ENCODE assay signal across 19 mouse cellular contexts in the genomic region with DNA sequence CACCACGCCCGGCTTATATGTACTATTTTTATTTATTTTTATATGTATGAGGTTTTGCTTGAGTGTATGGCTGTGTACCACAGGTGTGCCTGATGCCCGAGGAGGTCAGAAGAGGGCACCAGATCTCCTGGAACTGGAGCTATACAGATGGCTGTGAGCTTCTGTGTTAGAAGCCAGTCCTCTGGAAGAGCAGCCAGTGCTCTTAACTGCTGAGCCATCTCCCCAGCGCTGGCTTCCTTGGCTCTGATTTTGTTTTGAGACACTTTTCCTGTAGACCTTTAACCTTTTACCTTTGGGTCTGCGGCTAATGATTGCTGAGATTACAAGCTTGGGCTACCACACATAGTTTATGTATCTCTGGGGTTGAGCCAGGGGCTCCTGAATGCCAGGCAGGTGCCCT. TPM values are rescaled to one million over a fixed set of nuclear protein-coding genes. Genes with fewer than 3 reads are reported as not detected.
DNase-seq lines count a peak whose midpoint lies in the region; ATAC-seq and TF ChIP-seq lines count a peak whose summit lies in the region.
"Had no signal": no experiment of that assay in that cellular context is flagged by ENCODE, and none has a peak within 500 bp of the region (broad histone marks: within the 10 kb centered on the region; RNA-seq: fewer than 3 reads in every experiment).

No protein-coding gene starts in this region.

- H3K36me3 ChIP-seq in kidney, adult 2 months (ENCODE audit: control insufficient read depth, insufficient read depth, low read length) = no peaks in the 10 kb centered on the region
- H3K36me3 ChIP-seq in kidney, embryonic 15.5 days = peaks cover 8% of the 10 kb centered on the region
- H3K36me3 ChIP-seq in ES-Bruce4 (ENCODE audit: control insufficient read depth, insufficient read depth, low read length, poor library complexity, severe bottlenecking) = no peaks in the 10 kb centered on the region
- H3K36me3 ChIP-seq in midbrain, embryonic 10.5 days = peaks cover 7% of the 10 kb centered on the region; the same call in 1 of the 2 replicates
- H3K36me3 ChIP-seq: midbrain, embryonic 15.5 days had no signal

- TF ChIP-seq POLR2A in kidney, adult 2 months (IDR thresholded peaks at IDR 0.05; ENCODE audit: low read depth, low read length) = no peak
- TF ChIP-seq POLR2A in ES-Bruce4 (IDR thresholded peaks at IDR 0.05; ENCODE audit: insufficient read depth, low read length) = no peak

- peak; percentile 12; the same call in 1 of the 2 replicates for TF ChIP-seq CTCF in gastrocnemius, adult 2 months (IDR thresholded peaks at IDR 0.05)
- TF ChIP-seq CTCF in kidney, adult 2 months (conservative IDR thresholded peaks at IDR 0.05; ENCODE audit: insufficient read depth, insufficient read length, low read depth, low read length) = peak; percentile 49
- TF ChIP-seq CTCF in ES-Bruce4 (IDR thresholded peaks at IDR 0.05; ENCODE audit: low read depth, low read length) = peak; percentile 37

- TF ChIP-seq EP300 in ES-Bruce4 (IDR thresholded peaks at IDR 0.05; ENCODE audit: insufficient read depth, low read depth, low read length) = no peak

- H3K4me2 ChIP-seq in kidney, embryonic 15.5 days = no peak overlapping the region
- H3K4me2 ChIP-seq: embryonic facial prominence, embryonic 13.5 days; limb, embryonic 15.5 days; midbrain, embryonic 15.5 days had no signal

- WGBS in kidney, adult 2 months = 65% methylated on average over 5 of the region's 5 CpGs
- WGBS in kidney, embryonic 15.5 days = 78% methylated on average over 5 of the region's 5 CpGs
- WGBS in midbrain, embryonic 10.5 days = 93% methylated on average over 5 of the region's 5 CpGs

- no peak overlapping the region for H3K9ac ChIP-seq in kidney, embryonic 15.5 days
- H3K9ac ChIP-seq in ES-Bruce4 (ENCODE audit: low read depth, poor library complexity, severe bottlenecking) = no peak overlapping the region
- H3K9ac ChIP-seq: embryonic facial prominence, embryonic 13.5 days; forebrain, postnatal 0 days; limb, embryonic 15.5 days; midbrain, embryonic 15.5 days had no signal

- H3K27ac ChIP-seq in gastrocnemius, adult 2 months = no peak overlapping the region; the same call in 1 of the 2 replicates
- no peak overlapping the region for H3K27ac ChIP-seq in kidney, adult 2 months (ENCODE audit: insufficient read depth, low read depth, low read length)
- H3K27ac ChIP-seq in kidney, embryonic 15.5 days = no peak overlapping the region
- H3K27ac ChIP-seq in ES-Bruce4 (ENCODE audit: insufficient read depth, low read length) = no peak overlapping the region
- H3K27ac ChIP-seq in midbrain, embryonic 10.5 days (replicated peaks) = no peak overlapping the region
- H3K27ac ChIP-seq: embryonic facial prominence, embryonic 13.5 days; limb, embryonic 15.5 days; midbrain, embryonic 15.5 days had no signal

- ATAC-seq in kidney, embryonic 15.5 days (replicated peaks; ENCODE audit: low FRiP score) = no peak
- ATAC-seq: forebrain, postnatal 0 days; hindbrain, embryonic 16.5 days; lung, postnatal 0 days; midbrain, embryonic 15.5 days had no signal

- no peak for DNase-seq in gastrocnemius, adult 2 months
- no peak for DNase-seq in gastrocnemius, postnatal 10 days
- peak; percentile 87 for DNase-seq in kidney, adult 2 months
- peak; percentile 69 to 77 for DNase-seq in kidney, postnatal 36 days
- DNase-seq in adrenal gland, postnatal 25 days = no peak
- no peak for DNase-seq in midbrain, embryonic 10.5 days (ENCODE audit: low spot score)
- DNase-seq: cerebellum, adult 9-11 months; forebrain, postnatal 0 days; heart, postnatal 14 days; retina, postnatal 1 day had no signal

- peaks cover 7% of the 10 kb centered on the region; the same call in 1 of the 2 replicates for H3K4me1 ChIP-seq in kidney, adult 2 months (ENCODE audit: control insufficient read depth, insufficient read depth, low read length)
- H3K4me1 ChIP-seq in kidney, embryonic 15.5 days = peaks cover 22% of the 10 kb centered on the region
- no peaks in the 10 kb centered on the region for H3K4me1 ChIP-seq in ES-Bruce4 (ENCODE audit: control insufficient read depth, insufficient read depth, low read length)
- H3K4me1 ChIP-seq in midbrain, embryonic 10.5 days = peaks cover 11% of the 10 kb centered on the region

- no peaks in the 10 kb centered on the region for H3K9me3 ChIP-seq in kidney, embryonic 15.5 days (replicated peaks)
- H3K9me3 ChIP-seq in ES-Bruce4 (replicated peaks; ENCODE audit: control insufficient read depth, insufficient read depth, low read length, poor library complexity, severe bottlenecking) = no peaks in the 10 kb centered on the region
- H3K9me3 ChIP-seq in midbrain, embryonic 10.5 days (replicated peaks) = no peaks in the 10 kb centered on the region
- H3K9me3 ChIP-seq: embryonic facial prominence, embryonic 13.5 days; limb, embryonic 15.5 days; midbrain, embryonic 15.5 days had no signal

- H3K4me3 ChIP-seq in gastrocnemius, adult 2 months = no peak overlapping the region
- no peak overlapping the region for H3K4me3 ChIP-seq in kidney, adult 2 months (ENCODE audit: insufficient read depth, low read depth, low read length)
- H3K4me3 ChIP-seq in kidney, embryonic 15.5 days (replicated peaks) = no peak overlapping the region
- no peak overlapping the region for H3K4me3 ChIP-seq in ES-Bruce4 (ENCODE audit: low read depth, low read length)
- H3K4me3 ChIP-seq in midbrain, embryonic 10.5 days = no peak overlapping the region
- H3K4me3 ChIP-seq: embryonic facial prominence, embryonic 13.5 days; limb, embryonic 15.5 days; midbrain, embryonic 15.5 days had no signal

- intact Hi-C loops in gastrocnemius, adult 2 months (cut with DNase I) = no loop called here

- H3K27me3 ChIP-seq in kidney, adult 2 months (replicated peaks; ENCODE audit: control insufficient read depth, insufficient read depth, low read length) = no peaks in the 10 kb centered on the region
- no peaks in the 10 kb centered on the region for H3K27me3 ChIP-seq in kidney, embryonic 15.5 days
- no peaks in the 10 kb centered on the region for H3K27me3 ChIP-seq in ES-Bruce4 (ENCODE audit: control insufficient read depth, insufficient read depth, low read length, poor library complexity, severe bottlenecking)
- no peaks in the 10 kb centered on the region for H3K27me3 ChIP-seq in midbrain, embryonic 10.5 days (ENCODE audit: low read depth, poor library complexity, severe bottlenecking)
- H3K27me3 ChIP-seq: embryonic facial prominence, embryonic 13.5 days; limb, embryonic 15.5 days; midbrain, embryonic 15.5 days had no signal

RNA-seq across cellular contexts. Expression of gene Capg, which starts 23.3 kb away (rescaled TPM):
- total RNA-seq in gastrocnemius, adult 2 months (2021) = 1 to 10 TPM; 6.8 to 9.7 TPM
- total RNA-seq in gastrocnemius, postnatal 10 days (2021) = 10 to 100 TPM; 12.4 to 19.1 TPM
- polyA plus RNA-seq in kidney, adult 2 months (2012; rRNA removed) = 64.3 and 70.9 TPM in 2 replicates
- polyA plus RNA-seq in kidney, embryonic 15.5 days (2015; fragmentation: Nextera tagmentation; extraction: Ambion mirVana) = 68.4 and 70.7 TPM in 2 replicates
- polyA plus RNA-seq in ES-Bruce4 (2011; ENCODE audit: insufficient read depth, insufficient read length, low read depth, missing spikeins) = 55.8 and 60.3 TPM in 2 replicates
- total RNA-seq in adrenal gland, postnatal 25 days (2021) = 30.3 and 48.1 TPM in 2 replicates
- polyA plus RNA-seq in midbrain, embryonic 10.5 days (2016; fragmentation: Nextera tagmentation; extraction: Ambion mirVana) = 9.7 and 11.1 TPM in 2 replicates

RNA-seq across cellular contexts. Expression of gene Elmod3, which starts 30.7 kb away (rescaled TPM):
- 1 to 10 TPM; 7.7 to 9.8 TPM for total RNA-seq in gastrocnemius, adult 2 months (2021)
- 1 to 10 TPM; 6.1 to 6.8 TPM for total RNA-seq in gastrocnemius, postnatal 10 days (2021)
- 43.0 and 43.4 TPM in 2 replicates for polyA plus RNA-seq in kidney, adult 2 months (2012; rRNA removed)
- polyA plus RNA-seq in kidney, embryonic 15.5 days (2015; fragmentation: Nextera tagmentation; extraction: Ambion mirVana) = 14.6 and 16.8 TPM in 2 replicates
- 6.3 and 8.3 TPM in 2 replicates for polyA plus RNA-seq in ES-Bruce4 (2011; ENCODE audit: insufficient read depth, insufficient read length, low read depth, missing spikeins)
- total RNA-seq in adrenal gland, postnatal 25 days (2021) = 23.3 and 24.4 TPM in 2 replicates
- 14.2 and 15.5 TPM in 2 replicates for polyA plus RNA-seq in midbrain, embryonic 10.5 days (2016; fragmentation: Nextera tagmentation; extraction: Ambion mirVana)

RNA-seq across cellular contexts. Expression of gene Retsat, which starts 30.8 kb away (rescaled TPM):
- total RNA-seq in gastrocnemius, adult 2 months (2021) = 10 to 100 TPM; 56.1 to 98.6 TPM
- 10 to 100 TPM; 36.3 to 37.1 TPM for total RNA-seq in gastrocnemius, postnatal 10 days (2021)
- 237 and 272 TPM in 2 replicates for polyA plus RNA-seq in kidney, adult 2 months (2012; rRNA removed)
- 22.1 and 24.6 TPM in 2 replicates for polyA plus RNA-seq in kidney, embryonic 15.5 days (2015; fragmentation: Nextera tagmentation; extraction: Ambion mirVana)
- 5.2 and 7.8 TPM in 2 replicates for polyA plus RNA-seq in ES-Bruce4 (2011; ENCODE audit: insufficient read depth, insufficient read length, low read depth, missing spikeins)
- 309 and 334 TPM in 2 replicates for total RNA-seq in adrenal gland, postnatal 25 days (2021)
- 8.2 and 8.4 TPM in 2 replicates for polyA plus RNA-seq in midbrain, embryonic 10.5 days (2016; fragmentation: Nextera tagmentation; extraction: Ambion mirVana)

RNA-seq across cellular contexts. Expression of gene Sh2d6, which starts 46.0 kb away (rescaled TPM):
- under 1 TPM; 0.59 to 0.99 TPM for total RNA-seq in gastrocnemius, adult 2 months (2021)
- total RNA-seq in gastrocnemius, postnatal 10 days (2021) = under 1 TPM; 0.54 to 0.79 TPM
- polyA plus RNA-seq in kidney, adult 2 months (2012; rRNA removed) = 0.09 and 0.12 TPM in 2 replicates
- polyA plus RNA-seq in kidney, embryonic 15.5 days (2015; fragmentation: Nextera tagmentation; extraction: Ambion mirVana) = 0.13 and 0.14 TPM in 2 replicates
- not detected in 2 replicates for polyA plus RNA-seq in ES-Bruce4 (2011; ENCODE audit: insufficient read depth, insufficient read length, low read depth, missing spikeins)
- total RNA-seq in adrenal gland, postnatal 25 days (2021) = 0.39 TPM in 1 of 2 replicates, not detected in the other
- polyA plus RNA-seq in midbrain, embryonic 10.5 days (2016; fragmentation: Nextera tagmentation; extraction: Ambion mirVana) = 0.23 and 0.39 TPM in 2 replicates
- total RNA-seq: heart, adult 8-10 months; megakaryocyte progenitor cell, adult 5-6 weeks had no signal
- polyA plus RNA-seq: lung, postnatal 0 days had no signal

RNA-seq across cellular contexts. Expression of gene Tgoln1, which starts 49.3 kb away (rescaled TPM):
- total RNA-seq in gastrocnemius, adult 2 months (2021) = 10 to 100 TPM; 23.2 to 29.0 TPM
- total RNA-seq in gastrocnemius, postnatal 10 days (2021) = 10 to 100 TPM; 22.8 to 25.2 TPM
- polyA plus RNA-seq in kidney, adult 2 months (2012; rRNA removed) = 101 and 118 TPM in 2 replicates
- 37.5 and 39.5 TPM in 2 replicates for polyA plus RNA-seq in kidney, embryonic 15.5 days (2015; fragmentation: Nextera tagmentation; extraction: Ambion mirVana)
- 33.2 and 34.1 TPM in 2 replicates for polyA plus RNA-seq in ES-Bruce4 (2011; ENCODE audit: insufficient read depth, insufficient read length, low read depth, missing spikeins)
- total RNA-seq in adrenal gland, postnatal 25 days (2021) = 176 and 187 TPM in 2 replicates
- 33.3 and 35.4 TPM in 2 replicates for polyA plus RNA-seq in midbrain, embryonic 10.5 days (2016; fragmentation: Nextera tagmentation; extraction: Ambion mirVana)

Comparison
In these comparisons a context has a peak if more than half of its experiments do, and no peak if none do; other contexts are left out.
1. DNase-seq: peak in kidney, adult 2 months (single experiment) and kidney, postnatal 36 days (2 of 2); none in gastrocnemius, adult 2 months (single experiment), gastrocnemius, postnatal 10 days (single experiment), adrenal gland, postnatal 25 days (single experiment) and midbrain, embryonic 10.5 days (single experiment).
2. Peak in every context shown above with its lines, with median percentiles within 50 percentile points of each other: CTCF ChIP-seq.